In genomic region chrX:41970096-41970495, GRCm38 (mm10) we compare ENCODE assay signal across 16 mouse cellular contexts.
"Had no signal": no experiment of that assay in that cellular context is flagged by ENCODE, and none has a peak within 500 bp of the region (broad histone marks: within the 10 kb centered on the region; RNA-seq: fewer than 3 reads in every experiment).

No protein-coding gene starts in this region.

- H3K27ac ChIP-seq: lung, embryonic 15.5 days; macrophage; midbrain, embryonic 13.5 days; midbrain, embryonic 15.5 days; neural tube, embryonic 12.5 days; stomach, embryonic 15.5 days; stomach, postnatal 0 days had no signal

- H3K4me3 ChIP-seq: lung, embryonic 15.5 days; megakaryocyte, embryonic 14.5 days; midbrain, embryonic 13.5 days; midbrain, embryonic 15.5 days; neural tube, embryonic 12.5 days; stomach, embryonic 15.5 days had no signal

- H3K4me1 ChIP-seq: lung, embryonic 15.5 days; megakaryocyte, embryonic 14.5 days; midbrain, embryonic 13.5 days; midbrain, embryonic 15.5 days; neural tube, embryonic 12.5 days; stomach, embryonic 15.5 days had no signal

- DNase-seq: liver, postnatal 0 days; lung, adult 2 months; lung, postnatal 14 days; lung, postnatal 36 days; right cerebral cortex, postnatal 14 days; thymus, adult 18-20 months; thymus, postnatal 14 days; thymus, postnatal 36 days had no signal
